In the genomic region with DNA sequence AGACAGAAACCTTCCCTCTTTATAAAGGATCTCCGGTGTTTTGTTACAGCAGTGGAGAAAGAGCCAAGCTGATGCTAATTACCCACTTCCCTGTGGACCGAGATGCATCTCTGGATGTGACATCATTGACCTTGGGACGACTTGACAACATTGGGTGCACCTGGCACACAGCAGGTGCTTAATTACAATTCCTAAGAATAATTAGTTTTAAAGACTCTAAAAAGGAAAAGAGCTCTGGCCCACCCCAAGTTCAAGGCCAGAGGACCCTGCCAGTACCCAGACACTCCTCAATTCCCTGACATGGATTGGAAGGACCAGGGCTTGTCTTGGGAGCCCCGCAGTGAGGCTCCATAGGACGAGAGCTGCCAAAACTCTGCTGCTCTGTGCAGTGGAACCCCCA, we compare ENCODE assay signal across 32 mouse cellular contexts.
"Had no signal": no experiment of that assay in that cellular context is flagged by ENCODE, and none has a peak within 500 bp of the region (broad histone marks: within the 10 kb centered on the region; RNA-seq: fewer than 3 reads in every experiment).

No protein-coding gene starts in this region.

- H3K27me3 ChIP-seq: heart, embryonic 12.5 days; heart, embryonic 13.5 days; heart, embryonic 15.5 days; hindbrain, embryonic 12.5 days; hindbrain, embryonic 13.5 days; hindbrain, embryonic 15.5 days; intestine, embryonic 15.5 days; kidney, embryonic 15.5 days had no signal

- H3K4me1 ChIP-seq: heart, embryonic 12.5 days; heart, embryonic 13.5 days; heart, embryonic 15.5 days; hindbrain, embryonic 12.5 days; hindbrain, embryonic 13.5 days; hindbrain, embryonic 15.5 days; intestine, embryonic 15.5 days; kidney, embryonic 15.5 days had no signal

- ATAC-seq: hindbrain, embryonic 16.5 days; hindbrain, postnatal 0 days; intestine, embryonic 15.5 days; intestine, embryonic 16.5 days; intestine, postnatal 0 days had no signal

- H3K9me3 ChIP-seq: heart, embryonic 12.5 days; heart, embryonic 13.5 days; heart, embryonic 15.5 days; hindbrain, embryonic 10.5 days; hindbrain, embryonic 12.5 days; hindbrain, embryonic 13.5 days; hindbrain, embryonic 15.5 days; intestine, embryonic 15.5 days; kidney, embryonic 15.5 days had no signal

- H3K4me3 ChIP-seq: heart, embryonic 12.5 days; heart, embryonic 13.5 days; heart, embryonic 15.5 days; hindbrain, embryonic 10.5 days; hindbrain, embryonic 12.5 days; hindbrain, embryonic 13.5 days; hindbrain, embryonic 15.5 days; intestine, embryonic 15.5 days; kidney, embryonic 15.5 days; layer of hippocampus, adult 2 months; left cerebral cortex, adult 2 months had no signal

- H3K27ac ChIP-seq: heart, embryonic 13.5 days; heart, embryonic 15.5 days; hindbrain, embryonic 10.5 days; hindbrain, embryonic 12.5 days; hindbrain, embryonic 13.5 days; hindbrain, embryonic 14.5 days; hindbrain, embryonic 15.5 days; hindbrain, postnatal 0 days; intestine, embryonic 15.5 days; kidney, embryonic 15.5 days; kidney, postnatal 0 days; layer of hippocampus, adult 2 months; left cerebral cortex, adult 2 months had no signal

- DNase-seq: heart, postnatal 10 days; heart, postnatal 14 days; heart, postnatal 36 days; heart, postnatal 4 days; kidney, adult 11 months; kidney, adult 18-20 months; kidney, adult 2 months; kidney, adult 8-10 months; kidney, adult 9 months; kidney, postnatal 10 days; kidney, postnatal 14 days; kidney, postnatal 36 days; kidney, postnatal 4 days; layer of hippocampus, adult 9-11 months; layer of hippocampus, postnatal 36 days had no signal
